Mouse (Mus musculus): ENCODE data around the gene Igll1. TPM values are rescaled to one million over a fixed set of nuclear protein-coding genes. Genes with fewer than 3 reads are reported as not detected.

Gene Igll1
- polyA plus RNA-seq, 1 experiment from 2014 or later: 0.49 TPM

Other genes starting within 250 kb of the Igll1 start
- gene Olfr19, start 187.6 kb downstream of the Igll1 start, polyA plus RNA-seq (2015; fragmentation: Nextera tagmentation; extraction: Ambion mirVana): not detected in 2 replicates
- gene Spag6l, start 34.5 kb downstream of the Igll1 start, polyA plus RNA-seq (2015; fragmentation: Nextera tagmentation; extraction: Ambion mirVana): 0.34 and 0.60 TPM in 2 replicates
- 49.2 and 49.8 TPM in 2 replicates for gene Top3b, start 6.8 kb upstream of the Igll1 start, polyA plus RNA-seq (2015; fragmentation: Nextera tagmentation; extraction: Ambion mirVana)
- 1.5 and 1.6 TPM in 2 replicates for gene Vpreb1, start 6.9 kb upstream of the Igll1 start, polyA plus RNA-seq (2015; fragmentation: Nextera tagmentation; extraction: Ambion mirVana)
- gene Ppm1f, start 32.5 kb upstream of the Igll1 start, polyA plus RNA-seq (2015; fragmentation: Nextera tagmentation; extraction: Ambion mirVana): 15.6 and 16.0 TPM in 2 replicates
- 129 and 130 TPM in 2 replicates for gene Mapk1, start 119.4 kb upstream of the Igll1 start, polyA plus RNA-seq (2015; fragmentation: Nextera tagmentation; extraction: Ambion mirVana)
- 9.1 and 9.9 TPM in 2 replicates for gene Ypel1, start 205.7 kb upstream of the Igll1 start, polyA plus RNA-seq (2015; fragmentation: Nextera tagmentation; extraction: Ambion mirVana)
- gene Ppil2, start 247.3 kb upstream of the Igll1 start, polyA plus RNA-seq (2015; fragmentation: Nextera tagmentation; extraction: Ambion mirVana): 130 and 132 TPM in 2 replicates

Measured in intestine, embryonic 16.5 days (tissue).